Mouse (Mus musculus) mature B cell (primary cell): ENCODE results near the gene Spink4.

ENCODE experiments used
- in situ Hi-C: fragments of 300-500 bp; cut with MboI; formaldehyde crosslinking; loops from 2 replicates; pipeline ENCODE4 v1.14.3; 2019

Gene Spink4

DNA sequence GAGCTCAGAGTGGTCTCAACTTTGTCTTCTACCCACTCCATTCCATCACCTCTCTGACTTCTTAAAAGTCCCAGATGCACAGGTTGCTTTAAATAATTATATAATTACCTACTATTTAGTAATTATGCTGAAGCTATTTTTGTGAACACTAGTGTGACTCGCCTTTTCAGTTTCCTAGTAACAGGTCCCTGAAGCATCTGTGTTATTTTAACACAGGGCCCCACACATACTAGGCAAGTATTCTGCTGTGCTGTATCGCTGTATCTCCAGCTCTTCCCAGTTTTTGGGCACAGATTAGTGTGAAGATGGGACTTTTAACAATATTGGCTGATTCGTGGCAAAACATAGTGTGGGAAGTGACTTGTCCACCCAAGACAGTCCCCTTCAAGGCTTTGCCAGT, 43.7 kb downstream of the Spink4 start:
- in situ Hi-C loops, result loop anchor here (25.0 kb wide), 1 partner anchor 826 kb away; the partner anchor contains the start of gene Aco1

DNA sequence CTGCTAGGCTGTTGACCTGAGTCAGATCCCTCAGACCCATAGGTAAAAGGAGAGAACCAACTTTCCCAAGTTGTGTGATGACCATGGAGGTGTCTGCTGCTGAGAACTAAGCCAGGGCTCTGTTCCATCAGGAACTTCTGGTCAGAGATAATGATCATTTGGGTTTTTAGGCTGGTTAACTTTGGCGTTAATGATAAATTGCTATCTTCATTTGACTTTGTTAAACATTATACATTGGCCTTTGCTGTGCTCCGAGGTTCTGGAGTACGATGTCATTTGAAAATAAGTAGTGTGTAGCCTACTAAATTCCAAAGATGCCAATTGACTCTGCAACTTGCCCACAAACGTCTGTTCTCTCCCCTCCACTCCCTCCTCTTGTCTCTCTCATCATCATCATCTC, 49.3 kb downstream of the Spink4 start:
- in situ Hi-C loops, result loop anchor here (25.0 kb wide), 1 partner anchor 832 kb away; the partner anchor contains the start of gene Aco1

DNA sequence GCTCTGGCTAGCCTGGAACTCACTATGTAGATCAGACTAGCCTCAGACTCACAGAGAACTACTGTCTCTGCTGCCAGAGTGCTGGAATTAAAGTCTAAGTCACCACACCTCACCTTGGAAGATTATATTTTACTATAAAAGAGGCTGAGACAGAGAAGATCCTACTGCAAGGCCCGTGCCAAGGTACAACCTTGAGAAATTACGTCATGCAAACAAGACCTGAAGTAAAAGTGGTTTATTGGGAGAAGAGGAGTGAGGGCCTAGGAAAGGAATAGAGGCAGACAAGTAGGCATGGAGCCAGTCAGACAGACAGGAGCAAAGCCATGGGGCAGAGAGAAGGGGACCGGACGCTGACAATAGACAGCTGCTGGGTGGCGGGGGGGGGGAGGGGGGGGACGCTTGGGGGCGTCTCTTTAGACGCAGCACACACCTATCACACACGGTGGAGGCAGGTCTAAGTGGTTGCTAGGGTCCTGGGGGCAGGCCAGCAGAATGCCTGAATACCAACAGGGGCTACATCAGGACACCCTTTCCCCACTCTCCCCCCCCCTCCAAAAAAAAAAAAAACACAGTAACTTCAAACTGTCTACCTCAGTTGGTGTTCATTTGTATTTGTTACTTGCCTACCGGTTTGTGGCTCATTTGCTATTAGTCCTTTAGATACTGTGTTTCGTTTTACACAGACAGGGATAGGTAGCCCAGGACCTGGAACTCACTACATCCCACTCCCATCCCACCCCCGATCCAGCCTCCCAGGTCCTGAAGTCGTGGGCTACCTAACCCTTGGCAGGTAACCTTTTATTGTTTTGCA, 50.1 kb downstream of the Spink4 start:
- in situ Hi-C loops, result loop anchor here (25.0 kb wide), 1 partner anchor 833 kb away; the partner anchor contains the start of gene Aco1

DNA sequence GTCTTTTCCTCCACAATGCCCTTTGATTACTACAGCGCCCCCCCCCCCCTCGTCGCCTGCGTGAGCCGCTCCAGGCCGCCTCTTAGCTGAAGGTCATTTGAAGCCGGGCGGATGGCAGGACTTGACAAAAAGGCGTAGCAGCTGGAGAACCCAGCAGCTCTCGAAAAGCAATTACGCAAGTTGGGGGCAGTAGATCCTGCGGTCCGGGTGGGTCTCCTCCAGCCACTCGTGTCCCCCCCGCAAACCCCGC, 50.7 kb downstream of the Spink4 start:
- in situ Hi-C loops, result loop anchor here (25.0 kb wide), 1 partner anchor 833 kb away; the partner anchor contains the start of gene Aco1

DNA sequence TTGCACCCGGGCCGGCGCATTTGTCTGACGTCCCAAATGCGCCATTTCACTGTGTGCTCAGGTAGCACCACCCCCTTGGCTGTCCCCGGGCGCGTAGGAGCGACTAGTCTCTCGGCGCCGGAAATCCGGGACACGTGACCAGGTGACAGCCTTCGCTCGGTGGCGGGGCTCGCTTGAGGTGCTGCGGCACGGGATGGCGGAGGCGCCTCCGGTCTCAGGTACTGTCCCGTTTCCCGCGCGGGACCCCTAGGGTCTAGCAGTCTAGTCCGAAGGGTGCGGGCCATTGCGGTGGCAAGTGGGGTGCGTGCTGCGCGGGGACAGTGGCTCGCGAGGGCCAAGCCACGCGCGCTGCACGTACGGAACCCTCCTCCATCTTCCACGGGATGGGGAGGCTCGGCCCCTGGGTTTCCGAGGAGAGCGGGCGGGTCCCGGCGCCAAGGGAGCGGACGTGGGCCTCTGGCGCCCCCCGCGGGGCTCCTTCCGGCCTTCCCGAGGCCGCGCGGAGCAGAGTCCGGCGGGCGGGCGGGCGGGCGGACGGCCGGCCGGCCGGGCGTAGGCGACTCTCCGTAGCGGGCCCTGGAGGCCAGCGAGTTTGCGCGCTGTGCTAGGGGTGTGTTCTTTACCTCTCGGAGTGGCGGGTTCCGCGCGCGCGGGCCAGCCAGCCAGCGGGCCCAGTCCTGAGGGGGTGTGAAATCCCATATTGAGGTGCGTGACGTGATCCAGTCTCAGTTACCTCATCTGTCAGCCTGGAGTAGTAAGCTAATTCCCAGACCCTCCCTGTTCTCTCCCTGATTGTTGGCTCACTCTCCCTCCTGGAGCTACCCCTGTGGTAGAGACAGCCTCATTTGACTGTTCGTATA, 51.2 kb downstream of the Spink4 start, which contains the start of gene Nfx1:
Nfx1 (plus strand) TSS at position 65 of the 860 bp plus-strand sequence.
- in situ Hi-C loops, result loop anchor here (25.0 kb wide), 1 partner anchor 834 kb away; the partner anchor contains the start of gene Aco1

DNA sequence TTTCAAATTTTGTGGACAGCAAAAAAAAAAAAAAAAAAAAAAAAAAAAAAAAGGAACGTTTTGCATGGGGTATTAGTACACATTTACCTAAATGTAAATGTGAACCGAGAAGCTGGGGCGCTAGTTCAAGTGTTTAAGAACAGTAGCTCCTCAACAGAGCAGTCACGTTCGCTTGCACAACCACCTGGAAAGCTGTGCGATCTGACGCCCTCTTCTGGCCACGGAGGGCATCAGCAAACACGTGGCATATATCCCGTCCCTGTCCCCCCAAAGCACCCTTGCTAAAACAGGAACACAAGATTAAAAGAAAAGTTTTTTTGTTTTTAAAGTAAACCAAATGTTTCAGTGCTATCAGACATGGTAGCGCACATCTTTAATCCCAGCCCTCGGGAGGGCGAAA, 51.9 kb downstream of the Spink4 start:
- in situ Hi-C loops, result loop anchor here (25.0 kb wide), 1 partner anchor 834 kb away; the partner anchor contains the start of gene Aco1

DNA sequence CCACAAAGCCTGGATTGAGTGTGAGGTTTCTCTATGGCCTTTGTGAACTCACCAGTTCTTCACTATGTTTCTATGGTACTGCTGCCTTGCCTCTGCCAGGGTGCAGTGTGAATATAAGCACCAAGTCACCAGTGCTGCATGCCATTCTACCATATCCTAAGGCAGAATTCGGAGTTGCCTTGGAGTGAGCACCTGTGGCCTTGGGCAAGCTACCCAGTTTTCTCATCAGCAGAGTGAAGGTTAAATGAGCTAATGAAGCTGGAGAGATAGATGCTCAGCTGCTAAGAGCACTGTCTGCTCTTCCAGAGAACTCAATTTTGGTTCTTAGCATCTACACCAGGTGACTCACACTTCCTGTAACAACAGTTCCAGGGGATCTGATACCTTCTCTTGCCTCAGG, 54.2 kb downstream of the Spink4 start:
- in situ Hi-C loops, result loop anchor here (25.0 kb wide), 1 partner anchor 837 kb away; the partner anchor contains the start of gene Aco1

DNA sequence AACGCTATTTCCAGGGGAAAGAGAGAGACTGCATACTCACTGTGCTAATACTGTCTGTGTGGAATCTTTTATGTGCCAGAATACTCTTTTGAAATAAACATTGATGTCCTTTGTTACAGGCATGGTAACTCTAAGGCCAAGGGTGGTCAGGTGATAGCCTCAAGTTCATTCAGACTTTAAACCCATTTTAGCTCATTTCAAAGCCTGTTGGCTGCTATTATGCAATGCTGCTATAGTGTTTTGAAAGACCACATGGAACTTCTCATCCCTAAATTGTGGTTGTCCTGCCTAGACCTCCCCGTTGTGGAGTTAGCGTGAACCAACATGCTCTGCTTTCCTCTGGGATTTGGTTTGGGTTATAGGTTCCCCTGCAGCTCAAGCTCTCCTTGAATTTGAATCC, 55.8 kb downstream of the Spink4 start:
- in situ Hi-C loops, result no loop called here

DNA sequence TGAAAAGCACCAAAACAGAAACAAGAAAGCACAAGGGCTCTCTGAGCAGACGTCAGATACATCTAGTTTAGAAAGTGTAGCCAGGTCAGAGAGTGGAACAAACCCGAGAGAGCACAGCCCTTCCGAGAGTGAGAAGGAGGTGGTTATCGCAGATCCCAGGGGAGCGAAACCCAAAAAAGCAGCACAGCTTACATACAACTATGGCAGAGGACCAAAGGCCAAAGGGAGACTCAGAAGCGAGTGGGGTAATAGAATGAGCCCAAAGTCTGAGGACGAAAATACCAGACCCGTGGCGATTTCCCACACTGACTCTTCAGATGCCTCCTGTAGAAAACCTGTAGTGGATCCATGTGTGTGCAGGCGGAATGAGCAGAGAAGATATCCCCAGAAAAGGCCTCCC, 56.8 kb downstream of the Spink4 start:
- in situ Hi-C loops, result no loop called here

DNA sequence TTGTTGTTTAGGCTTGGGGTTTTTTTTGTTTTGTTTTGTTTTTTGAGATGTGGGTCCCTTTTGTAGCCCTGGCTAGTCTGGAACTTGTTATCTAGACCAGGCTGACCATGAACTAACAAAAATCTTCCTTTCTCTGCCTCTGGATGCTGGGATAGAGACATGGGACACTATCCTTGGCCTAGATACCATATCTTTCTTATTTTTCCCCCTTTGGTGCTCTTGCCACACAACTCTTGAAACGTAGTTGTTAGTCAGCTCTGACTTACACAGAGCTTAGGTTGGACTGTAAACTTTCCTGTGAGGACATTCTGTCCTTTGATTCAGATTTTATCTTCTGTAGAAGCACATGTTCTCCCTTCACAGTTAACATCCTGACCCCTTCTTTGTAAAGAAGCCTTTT, 59.6 kb downstream of the Spink4 start:
- in situ Hi-C loops, result no loop called here
